Mouse (Mus musculus) spleen, postnatal 14 days (tissue): ENCODE measurements around the gene Moap1.

ENCODE experiments used
- DNase-seq, 2 experiments: peaks; one replicate each; pipeline ENCODE4 v3.0.0; 2021 to 2022; ENCODE audit warnings: low spot score in 2 of 2

Gene Moap1

GRCm38 (mm10) chr12:102743589-102744574 lies at the start of gene Moap1, which contains the start of gene Tmem251:
Moap1 (minus strand) TSS chr12:102743661.
Tmem251 (plus strand) TSS chr12:102743762.
- peak; percentile 81 to 86 for DNase-seq

DNA sequence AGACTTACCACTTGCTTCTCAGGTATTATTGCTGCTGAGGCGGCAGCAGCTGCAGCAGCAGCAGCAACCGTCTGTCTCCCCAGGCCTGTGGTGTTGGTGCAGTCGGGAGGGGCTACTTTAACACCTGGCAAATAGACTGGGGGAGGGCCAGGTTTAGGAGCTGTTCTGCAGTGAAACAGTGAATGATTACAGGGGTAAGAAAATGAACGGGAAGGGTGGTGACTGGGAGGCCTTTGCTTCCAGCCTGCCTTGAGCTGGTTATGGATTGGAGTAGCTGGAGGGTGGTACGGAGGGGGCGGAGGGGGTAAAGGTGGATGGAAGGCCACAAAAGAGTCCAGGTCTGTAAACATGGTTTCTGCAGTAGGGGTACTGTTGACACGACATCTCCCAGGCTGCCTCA lies 44.5 kb upstream of the Moap1 start:
- DNase-seq = no peak

DNA sequence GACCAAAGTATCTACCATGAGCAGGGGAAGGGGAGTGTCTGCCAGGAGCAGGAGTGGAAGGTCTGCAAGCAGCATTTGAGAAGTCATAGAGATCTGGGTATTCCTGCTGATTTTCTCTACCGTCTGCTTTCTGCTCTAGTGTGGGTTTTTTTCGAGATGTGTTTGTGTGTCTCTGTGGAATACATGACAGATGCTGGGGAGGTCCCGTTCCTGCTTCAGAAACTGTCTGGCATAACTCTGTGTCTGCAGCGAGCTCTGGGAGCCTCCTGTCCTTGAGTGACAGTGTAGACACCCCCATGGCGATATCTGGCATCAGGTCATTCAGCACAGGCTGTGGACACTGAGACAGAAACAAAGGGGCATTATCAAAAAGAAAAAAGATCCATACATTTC lies 42.1 kb upstream of the Moap1 start:
- no peak for DNase-seq

- no peak for DNase-seq
Measured at GRCm38 (mm10) chr12:102784899-102785592, 41.6 kb upstream of the Moap1 start.

DNA sequence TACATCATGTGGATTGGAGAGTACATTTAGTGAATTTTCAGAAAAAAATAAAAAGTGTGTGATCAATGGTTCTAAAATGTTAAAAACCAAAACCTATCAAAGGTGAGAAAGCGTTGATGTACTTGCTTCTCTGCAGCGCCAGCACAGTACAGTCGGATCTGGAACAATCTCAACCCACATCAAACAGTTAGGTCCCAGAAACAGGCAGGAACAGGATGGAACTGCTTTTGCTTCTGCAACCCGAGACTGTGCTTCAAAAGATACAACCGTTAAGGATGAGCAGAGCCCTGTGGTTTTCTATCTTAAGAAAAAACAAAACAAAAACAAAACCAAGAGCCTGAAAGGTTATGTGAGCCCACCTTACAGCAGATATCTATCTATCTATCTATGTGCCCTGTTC lies 39.4 kb upstream of the Moap1 start:
- no peak for DNase-seq

- DNase-seq = no peak
Measured at GRCm38 (mm10) chr12:102779452-102779851, 36.0 kb upstream of the Moap1 start.

DNA sequence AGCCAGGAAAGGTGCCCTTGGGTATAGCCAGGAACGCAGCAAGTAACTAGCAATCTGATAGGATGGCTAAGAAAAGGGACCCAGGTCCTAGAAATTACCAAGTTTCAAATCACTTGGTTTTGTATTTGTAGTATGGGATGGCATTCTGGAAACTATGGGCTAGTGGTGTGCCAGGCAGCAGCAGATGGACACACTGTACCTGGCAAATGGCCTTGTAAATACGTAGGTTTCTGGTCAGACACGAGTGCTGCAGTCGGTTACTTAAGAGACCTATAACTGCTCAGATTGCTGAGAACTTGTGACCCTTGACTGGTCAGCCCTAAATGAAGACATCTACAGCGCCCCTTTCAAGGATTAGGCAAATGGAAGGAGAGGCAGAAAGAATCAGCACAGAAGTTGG lies 34.7 kb upstream of the Moap1 start:
- no peak for DNase-seq

DNA sequence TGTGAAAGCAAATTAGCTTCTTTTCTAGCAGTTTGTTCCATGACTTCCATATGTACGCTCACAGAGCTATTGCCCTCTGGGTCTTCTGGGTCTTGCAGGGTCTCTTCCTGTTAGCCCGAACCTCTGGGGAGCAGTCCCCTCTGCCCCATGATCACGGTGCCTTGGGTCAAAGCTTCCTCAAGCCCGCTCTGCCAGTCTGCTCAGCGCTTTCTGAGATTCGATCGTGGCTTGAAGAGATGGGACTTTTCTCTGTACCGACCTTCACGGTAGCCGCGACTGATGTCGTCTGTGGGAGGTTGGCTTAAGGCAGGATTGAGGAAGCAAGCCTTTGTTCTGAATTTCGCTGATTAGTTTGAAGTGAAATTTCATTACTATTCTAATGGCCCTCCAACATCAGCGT lies 32.6 kb upstream of the Moap1 start:
- DNase-seq = no peak

GRCm38 (mm10) chr12:102772676-102773075 lies 29.2 kb upstream of the Moap1 start:
- DNase-seq = no peak

- no peak for DNase-seq
Measured at GRCm38 (mm10) chr12:102771601-102772000, 28.1 kb upstream of the Moap1 start.

DNA sequence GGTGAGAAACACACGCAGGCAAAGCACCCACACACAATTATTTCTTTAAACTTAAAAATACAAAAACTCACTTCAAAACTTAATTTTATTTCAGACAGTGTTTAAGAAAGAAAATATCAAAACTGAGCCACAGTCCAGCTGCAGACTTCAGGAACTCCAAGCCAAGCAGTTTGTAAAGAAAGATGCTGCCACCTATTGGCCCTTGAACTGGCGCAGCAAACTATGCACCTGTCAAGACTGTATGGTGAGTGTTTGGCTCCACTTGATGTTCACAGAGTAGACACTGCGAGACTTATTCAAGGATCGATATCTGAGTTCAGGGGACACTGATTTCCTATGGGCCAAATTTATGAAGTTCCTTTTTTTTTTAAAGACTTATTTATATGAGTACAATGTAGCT lies 25.5 kb upstream of the Moap1 start:
- no peak for DNase-seq

DNA sequence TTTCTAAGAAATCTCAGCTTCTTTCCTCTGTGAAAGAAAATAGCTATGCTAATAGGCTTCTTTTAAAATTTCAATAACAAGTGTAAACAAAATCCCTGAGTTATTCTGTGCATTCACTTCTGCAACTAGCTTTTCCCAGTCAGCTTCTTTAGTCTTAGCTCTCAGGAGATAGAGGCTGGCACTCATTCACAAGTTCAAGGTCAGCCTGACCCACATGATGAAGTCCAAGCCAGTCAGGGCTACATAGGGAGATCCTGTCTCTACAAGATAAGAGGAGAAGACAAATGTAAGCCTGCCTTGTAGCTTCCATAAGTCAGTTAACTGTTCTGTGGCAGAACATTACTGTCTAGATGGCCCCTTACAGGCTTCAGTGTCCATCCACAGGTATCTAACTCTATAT lies 20.2 kb upstream of the Moap1 start:
- DNase-seq = no peak

- DNase-seq = no peak
Measured at GRCm38 (mm10) chr12:102761668-102762067, 18.2 kb upstream of the Moap1 start.

DNA sequence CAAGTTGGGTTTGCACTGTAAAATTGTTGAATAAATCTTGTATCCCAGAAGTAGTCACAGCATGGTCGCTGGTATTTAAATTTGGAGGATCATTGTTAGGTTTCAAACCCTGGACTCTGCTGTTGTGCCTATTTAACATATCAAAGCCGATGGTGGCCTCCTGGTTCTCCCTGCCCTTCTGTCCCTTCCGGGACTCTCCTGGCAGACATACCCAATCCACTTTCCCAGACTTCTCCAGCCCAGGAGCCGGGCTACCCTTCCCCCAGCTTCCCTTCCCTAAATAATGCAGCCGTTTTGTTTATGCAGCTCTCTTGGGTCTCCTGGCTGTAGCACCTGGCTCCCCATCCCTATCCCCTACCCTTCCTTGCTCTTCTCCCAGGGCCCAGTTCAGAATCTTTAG lies 15.5 kb upstream of the Moap1 start:
- DNase-seq = no peak

DNA sequence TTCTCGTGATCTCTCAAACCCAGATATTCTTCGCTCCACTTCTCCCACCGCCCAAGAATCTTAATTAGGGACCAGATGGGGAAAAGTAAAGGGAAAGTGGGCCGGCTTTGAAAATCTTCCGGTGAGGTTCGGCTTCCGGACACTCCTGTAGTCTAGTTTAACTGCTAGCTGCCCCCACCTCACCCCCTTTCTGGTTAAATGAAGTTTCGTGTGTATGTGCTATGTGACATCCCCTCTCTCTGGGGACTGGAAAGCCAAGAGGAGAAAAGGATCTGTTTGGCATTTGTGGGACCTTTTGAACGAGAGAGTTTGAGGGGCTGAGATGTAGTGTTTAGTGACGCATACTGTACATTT lies 14.9 kb upstream of the Moap1 start, which contains the start of gene Gm20604:
Gm20604 (minus strand) TSS at position 270 of the 354 bp plus-strand sequence.
- no peak for DNase-seq

DNA sequence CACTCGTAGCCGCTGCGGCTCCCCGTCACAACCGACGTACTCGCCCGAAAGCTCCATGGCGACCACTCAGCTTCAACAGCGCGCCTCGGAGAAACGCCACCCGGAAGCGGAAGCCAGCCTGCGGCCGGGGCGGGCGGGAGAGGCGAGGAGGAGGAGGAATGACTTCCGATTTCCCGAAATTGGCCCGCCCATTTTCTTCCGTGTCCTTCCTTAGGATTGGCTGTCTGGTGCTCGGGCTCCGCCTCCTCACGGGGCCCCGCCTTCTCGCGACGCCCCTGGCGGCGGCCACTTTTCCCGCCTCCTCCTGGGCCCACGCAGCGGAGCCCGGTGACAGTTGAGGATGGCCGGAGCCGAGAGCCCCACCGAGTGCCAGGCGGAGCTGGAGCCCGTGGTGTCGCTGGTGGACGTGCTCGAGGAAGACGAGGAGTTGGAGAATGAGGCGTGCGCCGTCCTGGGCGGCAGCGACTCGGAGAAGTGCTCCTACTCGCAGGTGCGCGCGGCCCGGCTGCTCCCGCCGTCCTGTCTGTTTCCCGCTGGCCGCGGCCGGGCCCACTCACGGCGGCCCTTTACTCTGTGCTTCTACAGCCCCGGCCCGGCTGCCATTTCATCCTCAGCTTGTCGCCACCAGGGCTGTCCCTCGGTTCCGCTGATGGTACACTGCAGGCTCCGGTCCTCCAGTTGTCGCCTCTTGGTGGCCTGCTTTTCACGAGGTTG lies 14.4 kb upstream of the Moap1 start, which contains the start of the genes Gm28051, Gon7 and Ubr7:
Gm28051 (minus strand) TSS at position 77 of the 714 bp plus-strand sequence.
Gon7 (minus strand) TSS at position 115 of the 714 bp plus-strand sequence.
Ubr7 (plus strand) TSS at position 279 of the 714 bp plus-strand sequence.
- DNase-seq = peak; percentile 89 to 93

- DNase-seq = no peak
Measured at GRCm38 (mm10) chr12:102757055-102757688, 13.7 kb upstream of the Moap1 start.

DNA sequence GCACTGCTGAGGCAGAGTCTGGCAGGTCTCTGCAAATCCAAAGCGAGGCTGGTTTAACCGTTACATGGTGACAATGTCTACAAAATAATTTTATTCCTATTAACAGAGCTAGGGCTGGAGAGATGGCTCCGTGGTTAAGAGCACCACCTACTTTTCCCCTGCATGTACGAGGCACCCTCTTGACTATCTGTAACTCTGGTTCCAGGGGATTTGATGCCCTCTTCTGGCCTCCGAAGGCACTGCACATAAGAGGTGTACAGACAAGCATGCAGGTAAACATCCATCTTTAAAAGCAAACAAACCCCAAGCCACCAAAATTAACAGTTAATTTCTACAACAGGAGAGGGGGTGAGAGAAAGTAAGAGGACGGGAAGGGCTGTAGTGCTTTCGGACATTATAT lies 12.8 kb upstream of the Moap1 start:
- peak; percentile 25 to 55 for DNase-seq

GRCm38 (mm10) chr12:102748256-102748655 lies 4.8 kb upstream of the Moap1 start:
- no peak for DNase-seq

- DNase-seq = no peak
Measured at GRCm38 (mm10) chr12:102744839-102745238, 1.4 kb upstream of the Moap1 start.

DNA sequence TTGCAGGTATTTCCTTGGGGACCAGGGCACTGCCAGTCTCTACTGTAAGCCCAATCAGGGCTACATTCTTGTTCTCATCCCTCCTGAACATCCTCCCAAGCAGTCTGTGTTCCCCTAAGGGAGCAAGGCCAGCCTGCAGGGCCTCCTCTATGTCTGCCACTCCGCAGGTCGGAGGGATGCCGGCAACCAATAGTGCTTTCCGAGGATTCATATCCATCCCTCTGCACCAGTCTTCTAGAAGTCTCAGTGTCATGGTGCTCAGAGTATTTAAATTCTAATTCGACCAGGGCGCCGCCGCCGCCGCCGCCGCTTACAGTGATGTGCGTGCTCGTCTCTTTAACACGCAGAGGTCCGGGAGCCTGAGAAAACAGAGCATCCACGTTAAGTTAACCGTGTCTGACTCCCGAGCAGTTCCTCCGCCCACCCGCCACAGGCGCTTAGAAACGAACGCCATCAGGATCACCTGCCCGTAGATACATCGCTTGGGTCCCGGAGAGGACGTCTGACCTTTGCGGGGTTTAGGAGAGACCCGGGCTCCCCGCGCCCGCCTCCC lies 349 bp downstream of the Moap1 start:
- no peak for DNase-seq
